Mouse (Mus musculus) heart, embryonic 16.5 days (tissue): ENCODE data around the gene Gjc2. TPM values are rescaled to one million over a fixed set of nuclear protein-coding genes. Genes with fewer than 3 reads are reported as not detected.
"Not testable (repeated sequence)": the region's sequence is repeated elsewhere in the genome, so short reads cannot be mapped to it uniquely, and the experiment has no call there.

Experiments
- ATAC-seq: fragments of 200-750 bp; cut with Nextera tagmentation; replicated peaks from 2 replicates; pipeline ENCODE4 v1.8.0; 2017; ENCODE audit warnings: moderate number of reproducible peaks; ENCODE audit not compliant: insufficient read depth, low FRiP score; ENCODE audit errors: extremely low read depth
- H3K27ac ChIP-seq: fragments of 300-500 bp; sonication (generic); 2 replicates; pipeline ENCODE4 v1.5.1; 2014; ENCODE audit warnings: mild to moderate bottlenecking, low read length, control low read depth, moderate library complexity
- H3K27me3 ChIP-seq: fragments of 300-500 bp; sonication (generic); 2 replicates; pipeline ENCODE4 v1.6.1; 2014; ENCODE audit warnings: low read length, mixed read lengths; ENCODE audit not compliant: control insufficient read depth, insufficient read depth
- H3K36me3 ChIP-seq: fragments of 300-500 bp; sonication (generic); 2 replicates; pipeline ENCODE4 v1.6.1; 2014; ENCODE audit not compliant: control insufficient read depth, insufficient read depth
- H3K4me1 ChIP-seq: fragments of 300-500 bp; sonication (generic); 2 replicates; pipeline ENCODE4 v1.6.1; 2014; ENCODE audit warnings: low read length, mixed read lengths; ENCODE audit not compliant: control insufficient read depth, insufficient read depth
- H3K4me2 ChIP-seq: fragments of 300-500 bp; sonication (generic); 2 replicates; pipeline ENCODE4 v1.6.1; 2014; ENCODE audit warnings: low read depth, mild to moderate bottlenecking, control low read depth, low read length
- H3K4me3 ChIP-seq: fragments of 300-500 bp; sonication (generic); 2 replicates; pipeline ENCODE4 v1.5.1; 2014; ENCODE audit warnings: mild to moderate bottlenecking, control low read depth, low read length
- H3K9ac ChIP-seq: fragments of 300-500 bp; sonication (generic); 2 replicates; pipeline ENCODE4 v1.6.1; 2014; ENCODE audit warnings: low read length, control low read depth
- H3K9me3 ChIP-seq: fragments of 300-500 bp; sonication (generic); replicated peaks from 2 replicates; pipeline ENCODE4 v1.6.1; 2016; ENCODE audit warnings: low read length; ENCODE audit not compliant: control insufficient read depth
- WGBS: fragments of 180-500 bp; shearing (Covaris S2); extraction: QIAGEN DNeasy Blood & Tissue Kit; methylation state at CpG from one replicate; pipeline ENCODE4 v1.1.7; 2014; 5-methylcytosine and 5-hydroxymethylcytosine counted together
- polyA plus RNA-seq: library from polyadenylated mRNA; unstranded; fragments of >200 nt; fragmentation: Nextera tagmentation; extraction: Ambion mirVana; gene quantifications from 2 replicates; pipeline ENCODE4 v1.2.1, GENCODE M21; 2015

The Gjc2 gene
- polyA plus RNA-seq, 1 experiment from 2014 or later = 0.54 TPM

DNA sequence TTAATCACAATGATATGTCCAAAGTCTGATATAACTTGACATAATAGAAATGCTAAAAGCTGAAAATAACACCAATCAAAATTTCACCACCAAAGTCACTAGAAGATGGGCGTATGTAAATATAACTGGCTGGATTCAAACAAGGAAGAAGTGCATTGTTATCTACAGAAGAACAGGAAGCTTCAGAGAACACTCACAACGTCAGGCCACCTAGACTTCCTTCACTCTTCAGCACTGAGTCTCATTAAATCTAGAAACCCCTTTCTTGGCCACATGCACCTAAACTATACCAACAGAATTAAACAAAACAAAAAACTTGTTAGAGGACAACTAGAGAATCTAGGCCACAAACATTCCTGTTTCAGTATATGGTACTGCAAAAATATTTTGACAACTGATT is 41.5 kb upstream of the Gjc2 start:
- ATAC-seq = no peak
- Histone ChIP-seq H3K4me1 (peaks cover 68% of the 10 kb centered on the region), H3K9ac (no peak overlapping the region), H3K4me3 (no peak overlapping the region), H3K9me3 (no peaks in the 10 kb centered on the region), H3K36me3 (peaks cover 8% of the 10 kb centered on the region), H3K27me3 (no peaks in the 10 kb centered on the region), H3K27ac (no peak overlapping the region), H3K4me2 (no peak overlapping the region)
- 32% methylated on average over 2 of the region's 2 CpGs for WGBS

DNA sequence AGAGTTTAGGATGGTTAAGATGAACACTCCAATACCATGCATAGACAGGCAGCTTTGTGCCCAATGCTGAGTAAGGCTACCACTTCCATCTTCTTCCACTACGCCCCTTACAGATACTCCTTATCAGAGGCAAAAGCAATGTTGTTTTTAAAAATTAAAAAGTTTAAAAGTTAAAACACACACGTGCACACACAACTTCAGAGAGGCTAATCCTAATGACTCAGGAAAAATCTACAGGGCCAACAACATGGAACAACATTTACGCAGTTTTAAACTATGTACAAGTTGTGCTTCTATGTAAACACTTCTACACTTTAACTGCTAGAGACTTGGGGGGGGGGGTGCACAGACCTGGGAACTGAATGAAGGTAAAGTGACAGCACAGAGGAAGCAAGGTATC is 41.0 kb upstream of the Gjc2 start:
- H3K9ac ChIP-seq = no peak overlapping the region
- 81% methylated on average over 3 of the region's 3 CpGs for WGBS
- H3K9me3 ChIP-seq = no peaks in the 10 kb centered on the region
- no peak overlapping the region for H3K27ac ChIP-seq
- ATAC-seq = no peak
- H3K4me1 ChIP-seq = peaks cover 68% of the 10 kb centered on the region
- no peaks in the 10 kb centered on the region for H3K27me3 ChIP-seq
- peaks cover 10% of the 10 kb centered on the region for H3K36me3 ChIP-seq
- no peak overlapping the region for H3K4me3 ChIP-seq
- H3K4me2 ChIP-seq = no peak overlapping the region

DNA sequence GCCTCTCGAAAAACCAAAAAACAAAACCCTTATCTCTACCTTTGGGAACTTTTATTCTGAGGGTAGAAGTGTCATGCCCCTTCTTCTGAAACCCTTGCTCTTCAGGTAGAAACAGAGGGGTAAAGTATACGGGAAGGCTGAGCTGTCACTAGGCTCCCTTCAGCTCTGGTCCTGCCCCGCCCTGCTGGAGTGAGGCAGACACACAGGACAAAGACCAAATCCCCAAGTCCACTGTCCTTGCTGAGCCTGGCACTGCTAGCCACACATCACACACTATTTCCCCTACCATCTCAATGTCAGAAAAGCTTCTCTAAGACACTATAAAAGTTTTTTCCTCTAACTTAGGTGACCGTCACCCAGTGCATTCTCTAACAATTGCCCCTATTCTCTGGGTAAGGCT is 39.3 kb upstream of the Gjc2 start:
- no peak overlapping the region for H3K27ac ChIP-seq
- no peaks in the 10 kb centered on the region for H3K27me3 ChIP-seq
- H3K4me2 ChIP-seq = no peak overlapping the region
- peaks cover 10% of the 10 kb centered on the region for H3K36me3 ChIP-seq
- H3K4me1 ChIP-seq = peaks cover 75% of the 10 kb centered on the region
- no peak overlapping the region for H3K4me3 ChIP-seq
- no peak for ATAC-seq
- no peak overlapping the region for H3K9ac ChIP-seq
- no peaks in the 10 kb centered on the region for H3K9me3 ChIP-seq
- 74% methylated on average over 4 of the region's 4 CpGs for WGBS

DNA sequence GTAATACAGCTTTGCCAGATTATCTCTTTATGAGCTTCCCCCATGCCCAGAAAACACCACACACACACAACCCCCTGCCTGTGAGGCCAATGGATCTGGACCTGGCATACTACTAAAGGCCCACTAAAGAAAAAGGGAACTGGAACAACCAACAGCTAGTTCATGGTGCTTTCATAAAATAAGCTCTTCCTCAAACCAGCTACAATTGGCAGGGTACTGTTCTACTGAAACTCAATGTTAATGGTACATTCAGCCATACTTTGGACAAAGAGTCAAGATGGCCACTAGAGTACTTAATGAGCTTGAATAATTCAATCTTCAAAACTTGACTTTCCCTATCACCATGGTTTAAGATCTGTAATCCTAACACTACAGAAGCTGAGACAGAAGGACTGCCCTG is 38.6 kb upstream of the Gjc2 start:
- ATAC-seq = no peak
- Histone ChIP-seq H3K4me2 (no peak overlapping the region), H3K4me1 (peaks cover 77% of the 10 kb centered on the region), H3K9me3 (no peaks in the 10 kb centered on the region), H3K36me3 (peaks cover 10% of the 10 kb centered on the region), H3K27me3 (no peaks in the 10 kb centered on the region), H3K4me3 (no peak overlapping the region), H3K9ac (no peak overlapping the region), H3K27ac (no peak overlapping the region)

DNA sequence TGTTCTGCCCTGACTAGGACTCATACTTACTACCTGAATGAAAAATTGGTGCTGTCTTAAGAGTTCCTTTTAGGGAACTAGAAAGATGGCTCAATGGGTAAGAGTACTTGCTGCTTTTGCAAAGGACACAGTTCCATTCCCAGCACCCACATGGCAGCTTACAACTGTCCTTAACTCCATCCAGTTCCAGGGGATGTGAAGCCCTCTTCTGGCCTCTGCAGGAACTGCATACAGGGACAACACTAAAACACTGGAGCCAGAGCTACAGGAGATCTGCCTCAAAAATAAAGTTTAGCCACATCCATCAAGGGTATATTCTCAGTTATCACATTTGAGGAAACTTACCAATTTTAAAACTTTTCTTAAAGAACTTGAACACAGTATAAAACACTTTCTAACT is 36.1 kb upstream of the Gjc2 start:
- Histone ChIP-seq H3K9me3 (no peaks in the 10 kb centered on the region), H3K36me3 (peaks cover 10% of the 10 kb centered on the region), H3K4me2 (no peak overlapping the region), H3K27me3 (no peaks in the 10 kb centered on the region), H3K4me3 (no peak overlapping the region), H3K27ac (no peak overlapping the region), H3K4me1 (peaks cover 54% of the 10 kb centered on the region), H3K9ac (no peak overlapping the region)
- ATAC-seq = no peak

DNA sequence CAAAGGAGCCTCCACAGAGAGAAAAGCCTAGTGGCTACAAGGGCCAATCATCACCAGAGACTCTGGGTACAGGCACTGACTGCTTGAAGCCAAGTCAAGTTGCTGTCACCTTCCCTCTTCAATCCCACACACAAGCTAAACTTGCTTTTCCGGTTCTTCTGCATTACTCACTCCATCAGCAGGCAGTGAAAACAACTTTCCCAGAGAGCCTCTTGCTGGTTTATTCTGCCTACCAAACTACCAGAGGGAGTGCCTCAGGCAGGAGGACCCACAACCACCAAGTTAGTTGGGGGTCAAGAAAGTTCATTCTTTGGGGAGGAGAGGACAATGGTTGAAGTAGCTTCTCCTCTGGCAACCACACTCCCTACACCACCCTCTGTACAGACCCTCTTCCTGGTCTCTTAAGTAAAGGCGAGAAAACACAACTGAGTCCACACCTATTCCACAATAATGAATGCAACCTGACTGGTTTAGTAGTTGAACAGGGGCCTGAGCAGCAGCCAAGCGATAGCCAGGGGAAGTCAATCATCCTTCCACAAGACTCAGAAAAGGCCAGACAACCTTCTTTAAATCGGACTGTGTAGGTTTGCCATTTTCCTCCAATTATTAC is 35.5 kb upstream of the Gjc2 start:
- Histone ChIP-seq H3K27me3 (no peaks in the 10 kb centered on the region), H3K9ac (no peak overlapping the region), H3K4me3 (no peak overlapping the region), H3K36me3 (peaks cover 10% of the 10 kb centered on the region), H3K4me1 (peaks cover 51% of the 10 kb centered on the region), H3K27ac (0 out of 2 replicates have a peak overlapping the region, but pooled peaks have one; percentile 16), H3K4me2 (no peak overlapping the region; the same call in 1 of the 2 replicates), H3K9me3 (no peaks in the 10 kb centered on the region)
- 66% methylated on average over 4 of the region's 4 CpGs for WGBS
- ATAC-seq = no peak

DNA sequence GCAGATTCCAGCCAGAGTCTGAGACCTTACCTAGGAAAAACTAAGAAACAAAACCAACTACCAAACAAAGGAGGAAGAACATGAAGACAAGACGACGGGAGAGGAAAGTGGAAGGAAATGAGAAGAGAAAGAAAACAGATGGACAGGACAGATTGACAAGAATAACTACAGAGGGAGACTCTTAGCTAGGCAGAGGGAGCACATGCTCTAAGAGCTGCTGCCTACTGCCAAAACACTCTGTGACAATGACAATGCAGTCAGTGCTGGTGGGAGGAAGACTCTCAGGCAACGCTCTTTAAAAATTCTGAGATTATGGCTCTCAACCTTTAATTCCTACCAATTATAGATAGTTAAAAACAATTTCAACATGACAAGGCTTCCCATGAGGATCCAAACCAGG is 33.9 kb upstream of the Gjc2 start:
- H3K4me1 ChIP-seq = peaks cover 45% of the 10 kb centered on the region

DNA sequence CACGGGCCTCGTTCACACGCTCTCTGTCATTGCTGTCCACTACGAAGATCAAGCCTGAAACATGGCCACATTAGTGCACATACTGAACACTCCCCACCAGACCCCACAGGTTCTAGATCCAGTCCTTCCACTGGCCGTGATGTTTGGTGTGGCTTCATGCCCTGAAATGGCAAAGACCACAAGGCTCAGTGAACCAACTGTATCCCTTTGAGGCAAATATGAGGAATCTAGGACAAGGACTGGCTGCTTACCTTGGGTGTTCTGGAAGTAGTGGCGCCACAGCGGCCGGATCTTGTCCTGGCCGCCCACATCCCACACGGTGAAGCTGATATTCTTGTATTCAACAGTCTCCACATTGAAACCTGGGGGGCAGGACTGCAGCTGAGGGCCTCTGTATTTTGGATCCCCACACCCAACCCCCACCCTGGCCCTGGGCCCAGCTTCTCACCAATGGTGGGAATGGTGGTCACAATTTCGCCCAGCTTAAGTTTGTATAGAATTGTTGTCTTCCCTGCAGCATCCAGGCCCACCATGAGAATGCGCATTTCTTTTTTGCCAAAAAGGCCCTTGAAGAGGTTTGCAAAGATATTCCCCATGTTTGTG is 30.0 kb upstream of the Gjc2 start:
- 87% methylated on average over 12 of the region's 12 CpGs for WGBS
- Histone ChIP-seq H3K4me2 (no peak overlapping the region), H3K9ac (no peak overlapping the region), H3K4me1 (peaks cover 33% of the 10 kb centered on the region), H3K4me3 (no peak overlapping the region), H3K9me3 (no peaks in the 10 kb centered on the region), H3K36me3 (peaks cover 27% of the 10 kb centered on the region), H3K27ac (no peak overlapping the region), H3K27me3 (no peaks in the 10 kb centered on the region)
- no peak for ATAC-seq

More for the DNA sequence above, 33.9 kb upstream of the Gjc2 start:
- Histone ChIP-seq H3K27me3 (no peaks in the 10 kb centered on the region), H3K4me2 (no peak overlapping the region), H3K4me3 (no peak overlapping the region), H3K27ac (no peak overlapping the region), H3K9ac (no peak overlapping the region), H3K9me3 (no peaks in the 10 kb centered on the region), H3K36me3 (peaks cover 17% of the 10 kb centered on the region)
- 59% methylated on average over 3 of the region's 3 CpGs for WGBS
- ATAC-seq = no peak

DNA sequence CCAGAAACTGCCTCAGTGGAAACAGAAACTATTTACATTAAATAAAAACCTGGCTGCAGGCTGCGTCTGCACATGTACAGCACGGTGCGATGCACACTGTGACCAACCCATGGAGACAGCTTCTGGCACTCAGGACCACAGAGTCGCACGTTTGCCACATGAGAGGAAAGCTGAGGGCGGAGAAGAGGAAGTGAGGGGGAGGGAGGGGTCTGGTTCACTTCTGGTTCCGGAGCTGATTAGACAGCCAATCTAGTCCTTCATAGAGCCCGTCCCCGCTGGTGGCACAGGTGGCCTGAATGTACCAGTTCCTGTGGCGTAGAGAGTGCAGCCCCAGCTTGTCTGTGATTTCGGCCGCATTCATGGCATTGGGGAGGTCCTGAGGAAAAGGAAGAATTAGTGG is 29.3 kb upstream of the Gjc2 start:
- H3K4me1 ChIP-seq = peaks cover 28% of the 10 kb centered on the region

More for the DNA sequence above, 29.3 kb upstream of the Gjc2 start:
- not testable (repeated sequence) for H3K27me3 ChIP-seq, H3K4me2 ChIP-seq, H3K9me3 ChIP-seq, ATAC-seq, H3K4me3 ChIP-seq, H3K27ac ChIP-seq, H3K9ac ChIP-seq
- WGBS = 70% methylated on average over 12 of the region's 12 CpGs
- H3K36me3 ChIP-seq = peaks cover 27% of the 10 kb centered on the region
